Mouse (Mus musculus): ENCODE results near the gene Tsc22d4. TPM values are rescaled to one million over a fixed set of nuclear protein-coding genes. Genes with fewer than 3 reads are reported as not detected.
A peak's percentile ranks its signal among the peaks of the same experiment; 100 is the strongest.

Gene Tsc22d4
- polyA plus RNA-seq, 1 experiment from 2014 or later: 75.6 TPM

DNA sequence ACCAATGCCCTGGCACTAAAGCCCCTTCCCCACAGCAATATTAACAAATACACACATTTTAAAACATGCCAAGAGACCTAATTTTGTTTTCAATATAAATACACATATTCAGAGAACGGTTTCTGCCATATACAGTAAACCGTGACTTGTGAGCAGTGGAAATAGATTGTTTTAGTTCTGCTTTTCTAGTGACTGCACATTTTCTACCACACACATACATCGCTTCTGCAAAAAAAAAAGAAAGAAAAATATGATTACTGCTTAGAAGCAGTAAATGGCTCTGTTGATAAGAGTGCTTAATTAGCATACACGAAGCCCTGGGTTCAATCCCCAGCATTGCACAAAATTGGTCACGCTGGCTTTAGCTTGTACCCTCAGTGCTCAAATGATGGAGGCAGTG, 21.7 kb upstream of the Tsc22d4 start:
- H3K4me1 ChIP-seq: peaks cover 5% of the 10 kb centered on the region
- WGBS: 90% methylated on average over 5 of the region's 5 CpGs
- H3K36me3 ChIP-seq: peaks cover 2% of the 10 kb centered on the region
- H3K27me3 ChIP-seq (ENCODE audit: low read depth, poor library complexity, severe bottlenecking): peaks cover 3% of the 10 kb centered on the region; the same call in 1 of the 2 replicates
- DNase-seq (ENCODE audit: low spot score): no peak
- no peak overlapping the region for H3K27ac ChIP-seq (replicated peaks)
- no peaks in the 10 kb centered on the region for H3K9me3 ChIP-seq (replicated peaks)
- no peak overlapping the region for H3K4me3 ChIP-seq

DNA sequence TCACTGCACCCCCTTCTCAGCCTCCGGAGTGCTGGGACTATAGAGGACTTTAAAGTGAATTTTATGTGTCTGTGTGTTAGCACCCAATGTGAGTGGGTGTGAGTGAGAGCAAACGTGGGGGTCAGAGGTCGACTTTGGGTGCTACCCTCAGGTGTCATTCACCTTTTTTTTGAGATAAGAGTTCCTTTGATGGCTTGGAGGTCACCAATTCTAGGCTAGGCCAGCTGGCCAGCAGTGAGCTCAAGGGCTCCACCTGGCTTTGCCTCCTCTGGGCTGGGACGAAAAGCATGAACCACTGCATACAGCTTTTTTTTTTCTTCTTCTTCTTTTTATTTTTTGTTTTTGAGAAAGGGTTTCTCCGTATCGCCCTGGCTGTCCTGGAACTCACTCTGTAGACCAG, 18.8 kb upstream of the Tsc22d4 start:
- WGBS: 84% methylated on average over 6 of the region's 6 CpGs
- H3K4me3 ChIP-seq: no peak overlapping the region
- H3K4me1 ChIP-seq: peaks cover 9% of the 10 kb centered on the region

DNA sequence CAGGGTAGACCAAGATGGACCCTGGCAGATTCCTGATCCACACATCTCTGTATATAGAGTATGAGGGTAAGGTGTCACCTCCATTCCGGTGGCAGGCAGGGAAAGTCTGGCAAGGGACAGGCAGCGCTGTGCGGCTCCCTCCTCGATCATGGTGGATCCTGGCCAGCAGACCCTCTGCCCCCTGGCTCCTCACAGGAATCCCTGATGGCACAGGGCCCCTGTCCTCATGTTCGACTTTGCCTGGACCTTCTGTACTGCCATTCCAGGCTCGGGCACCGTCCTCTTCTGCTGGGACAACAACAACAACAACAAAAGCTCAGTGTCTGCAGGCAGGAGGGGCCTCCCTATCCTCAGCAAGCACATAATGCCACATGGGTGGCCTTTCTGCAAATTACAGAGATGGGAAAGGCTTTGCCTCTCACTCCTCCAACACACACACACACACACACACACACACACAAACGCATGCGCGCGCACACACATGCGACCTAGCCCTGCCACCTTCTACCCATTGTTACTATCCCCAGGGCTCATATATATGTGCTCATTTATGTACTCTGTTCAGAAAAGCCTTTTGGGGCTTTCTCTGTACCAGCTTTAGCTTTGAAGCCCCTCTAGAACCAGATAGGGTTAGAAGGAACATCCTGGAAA, 11.8 kb upstream of the Tsc22d4 start:
- WGBS: 61% methylated on average over 12 of the region's 12 CpGs
- H3K4me1 ChIP-seq: peaks cover 63% of the 10 kb centered on the region
- H3K27me3 ChIP-seq (ENCODE audit: low read depth, poor library complexity, severe bottlenecking): 0 out of 2 replicates have a peak, but pooled peaks cover 4% of the 10 kb centered on the region
- H3K4me3 ChIP-seq: peak overlapping the region; percentile 47
- H3K27ac ChIP-seq (replicated peaks): peak overlapping the region; percentile 97
- no peaks in the 10 kb centered on the region for H3K9me3 ChIP-seq (replicated peaks)
- peak; percentile 56 for DNase-seq (ENCODE audit: low spot score)
- H3K36me3 ChIP-seq: peaks cover 86% of the 10 kb centered on the region

More for the DNA sequence above, 18.8 kb upstream of the Tsc22d4 start:
- H3K9me3 ChIP-seq (replicated peaks): no peaks in the 10 kb centered on the region
- H3K36me3 ChIP-seq: peaks cover 27% of the 10 kb centered on the region
- DNase-seq (ENCODE audit: low spot score): no peak
- no peak overlapping the region for H3K27ac ChIP-seq (replicated peaks)
- peaks cover 6% of the 10 kb centered on the region; the same call in 1 of the 2 replicates for H3K27me3 ChIP-seq (ENCODE audit: low read depth, poor library complexity, severe bottlenecking)

DNA sequence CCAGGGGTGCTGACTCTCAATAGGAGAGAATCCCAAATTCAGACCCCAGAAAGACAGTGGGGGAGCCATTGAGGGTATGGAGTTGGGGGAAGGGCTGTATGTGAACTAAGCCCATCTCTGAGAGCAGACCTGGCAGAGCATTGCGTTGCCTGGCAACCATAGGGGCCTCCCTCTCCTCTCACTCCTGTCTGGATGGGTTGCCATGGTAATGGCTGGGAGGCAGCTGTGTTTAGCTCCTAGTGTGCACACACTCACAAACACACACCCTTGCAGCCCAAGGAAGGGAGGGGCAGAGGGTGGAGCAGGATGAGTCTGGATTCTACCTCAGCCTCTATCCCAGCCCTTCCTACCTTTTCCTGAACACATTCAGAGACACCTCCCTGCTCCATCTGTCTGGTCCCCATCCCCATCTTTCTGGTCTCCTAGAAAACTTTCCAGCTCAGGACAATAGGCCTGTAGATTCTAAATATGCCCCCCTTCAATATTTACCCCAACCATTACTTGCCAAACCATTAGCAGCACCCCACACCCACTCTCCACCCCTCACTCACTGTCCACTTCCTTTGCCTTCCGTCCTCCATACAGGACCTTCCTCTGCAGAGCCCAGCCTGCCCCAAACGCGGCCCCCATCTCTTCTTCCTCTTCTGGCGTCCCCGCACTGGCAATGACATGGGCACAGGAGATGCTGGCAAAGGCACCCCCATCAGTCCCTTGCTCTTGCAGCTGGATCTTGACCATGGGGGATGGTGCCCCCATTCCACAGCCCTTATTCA, 11.1 kb upstream of the Tsc22d4 start:
- Histone ChIP-seq H3K36me3 (peaks cover 81% of the 10 kb centered on the region), H3K4me1 (peaks cover 70% of the 10 kb centered on the region), H3K4me3 (peak overlapping the region; percentile 47), H3K9me3 (replicated peaks) (no peaks in the 10 kb centered on the region), H3K27me3 (ENCODE audit: low read depth, poor library complexity, severe bottlenecking) (0 out of 2 replicates have a peak, but pooled peaks cover 4% of the 10 kb centered on the region), H3K27ac (replicated peaks) (peak overlapping the region; percentile 97)
- 65% methylated on average over 6 of the region's 6 CpGs for WGBS
- DNase-seq (ENCODE audit: low spot score): peak; percentile 95

DNA sequence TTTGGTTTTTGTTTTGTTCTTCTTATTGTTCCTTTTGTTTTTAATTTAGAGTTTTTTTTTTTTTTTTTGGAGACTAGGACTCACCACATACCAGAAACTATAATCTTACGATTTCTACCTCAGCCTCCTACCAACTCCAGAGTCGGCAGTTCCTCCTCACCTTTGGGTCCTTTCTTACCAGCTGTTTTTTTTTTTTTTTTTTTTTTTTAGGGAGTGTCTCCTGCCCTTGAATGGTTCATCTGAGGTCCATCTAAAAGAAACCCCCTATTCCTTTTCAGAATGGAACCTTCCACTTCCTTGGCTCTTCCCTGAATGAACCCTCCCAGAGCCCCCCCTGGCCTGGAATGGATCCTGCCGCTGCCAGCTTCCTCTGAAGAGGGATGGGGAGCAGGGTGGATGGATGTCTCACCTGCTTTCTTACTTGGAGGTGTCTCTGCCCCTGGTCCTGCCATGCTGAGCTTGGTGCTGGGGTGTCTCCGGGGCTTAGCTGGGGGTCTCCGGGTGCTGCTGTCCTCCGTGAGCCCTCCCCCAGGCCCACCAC, 8.1 kb upstream of the Tsc22d4 start:
- peak overlapping the region; percentile 11; the same call in 1 of the 2 replicates for H3K4me3 ChIP-seq
- 86% methylated on average over 6 of the region's 6 CpGs for WGBS

DNA sequence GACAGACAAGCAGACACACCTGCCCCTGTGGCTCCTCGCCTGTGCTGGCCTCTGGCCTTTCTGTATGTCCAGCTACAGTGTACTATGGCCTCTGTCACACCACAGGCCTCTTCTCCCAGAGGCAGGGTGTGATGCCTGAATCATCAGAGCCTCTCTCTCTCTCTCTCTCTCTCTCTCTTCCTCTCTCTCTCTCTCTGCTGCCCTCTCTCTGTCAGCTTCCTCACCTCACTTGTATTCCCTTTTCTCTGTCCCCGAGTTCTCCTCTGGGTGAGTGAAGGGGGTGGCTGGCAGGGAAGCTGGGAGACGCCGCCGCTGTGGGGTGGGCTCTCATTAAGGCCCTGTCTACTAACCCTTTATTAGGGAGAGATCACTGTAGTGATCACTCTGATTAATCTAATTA, 7.0 kb upstream of the Tsc22d4 start:
- H3K36me3 ChIP-seq: peaks cover 43% of the 10 kb centered on the region
- H3K27ac ChIP-seq (replicated peaks): peak overlapping the region; percentile 93
- no peaks in the 10 kb centered on the region for H3K9me3 ChIP-seq (replicated peaks)
- DNase-seq (ENCODE audit: low spot score): no peak
- H3K4me1 ChIP-seq: peaks cover 74% of the 10 kb centered on the region
- 55% methylated on average over 5 of the region's 5 CpGs for WGBS
- 0 out of 2 replicates have a peak, but pooled peaks cover 5% of the 10 kb centered on the region for H3K27me3 ChIP-seq (ENCODE audit: low read depth, poor library complexity, severe bottlenecking)
- peak overlapping the region; percentile 87 for H3K4me3 ChIP-seq

More for the DNA sequence above, 8.1 kb upstream of the Tsc22d4 start:
- H3K9me3 ChIP-seq (replicated peaks): no peaks in the 10 kb centered on the region
- H3K4me1 ChIP-seq: peaks cover 82% of the 10 kb centered on the region
- peak overlapping the region; percentile 93 for H3K27ac ChIP-seq (replicated peaks)
- peaks cover 53% of the 10 kb centered on the region for H3K36me3 ChIP-seq
- no peaks in the 10 kb centered on the region for H3K27me3 ChIP-seq (ENCODE audit: low read depth, poor library complexity, severe bottlenecking)
- no peak for DNase-seq (ENCODE audit: low spot score)

DNA sequence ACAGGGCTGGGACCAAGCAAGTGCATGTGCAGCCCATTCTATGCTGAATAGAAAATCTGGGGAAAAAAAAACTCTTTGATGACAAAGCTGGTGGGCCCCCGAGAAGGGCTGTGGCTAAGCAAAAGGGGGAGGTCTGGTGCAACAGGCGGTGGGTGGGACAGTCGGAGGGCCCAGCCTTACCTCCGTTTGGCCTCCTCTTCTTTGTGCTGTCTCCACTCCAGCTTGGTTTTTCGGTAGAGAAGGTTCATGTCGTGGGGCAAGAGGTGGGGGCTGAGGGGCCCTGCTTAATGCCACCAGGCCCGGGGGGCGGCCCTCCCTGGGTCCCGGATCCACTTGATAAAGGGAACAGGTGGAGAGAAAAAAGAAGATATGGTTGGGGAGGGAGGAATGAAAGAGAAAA, 6.1 kb upstream of the Tsc22d4 start:
- 43% methylated on average over 9 of the region's 9 CpGs for WGBS
- H3K27me3 ChIP-seq (ENCODE audit: low read depth, poor library complexity, severe bottlenecking): 0 out of 2 replicates have a peak, but pooled peaks cover 5% of the 10 kb centered on the region
- no peaks in the 10 kb centered on the region for H3K9me3 ChIP-seq (replicated peaks)
- peaks cover 40% of the 10 kb centered on the region for H3K36me3 ChIP-seq
- no peak for DNase-seq (ENCODE audit: low spot score)
- H3K4me3 ChIP-seq: peak overlapping the region; percentile 87
- H3K27ac ChIP-seq (replicated peaks): peak overlapping the region; percentile 93
- peaks cover 64% of the 10 kb centered on the region for H3K4me1 ChIP-seq

DNA sequence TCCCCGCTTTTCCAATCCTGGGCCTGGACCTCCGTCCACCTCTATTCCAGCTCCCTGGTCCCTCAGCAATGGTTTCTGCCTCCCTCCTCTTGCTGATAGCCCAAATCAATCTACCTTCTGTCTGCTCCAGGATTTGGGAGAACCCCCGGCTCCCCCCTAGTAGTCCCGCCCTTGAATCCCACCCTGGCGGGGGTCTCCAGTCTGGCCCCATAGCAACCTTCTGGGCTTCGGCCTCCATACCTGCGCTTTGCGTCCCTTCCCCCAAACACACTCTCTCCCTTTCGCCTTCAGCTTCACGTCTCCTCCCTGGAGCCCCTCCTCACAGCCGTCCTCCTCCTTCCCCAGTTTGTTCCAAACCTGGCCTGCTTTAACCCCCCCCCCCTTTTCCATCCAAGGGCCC, 5.0 kb upstream of the Tsc22d4 start:
- H3K27me3 ChIP-seq (ENCODE audit: low read depth, poor library complexity, severe bottlenecking): 0 out of 2 replicates have a peak, but pooled peaks cover 5% of the 10 kb centered on the region
- no peak for DNase-seq (ENCODE audit: low spot score)
- H3K9me3 ChIP-seq (replicated peaks): no peaks in the 10 kb centered on the region
- H3K4me3 ChIP-seq: peak overlapping the region; percentile 87
- H3K4me1 ChIP-seq: peaks cover 62% of the 10 kb centered on the region
- peaks cover 31% of the 10 kb centered on the region for H3K36me3 ChIP-seq
- H3K27ac ChIP-seq (replicated peaks): peak overlapping the region; percentile 93
- 8% methylated on average over 11 of the region's 11 CpGs for WGBS

DNA sequence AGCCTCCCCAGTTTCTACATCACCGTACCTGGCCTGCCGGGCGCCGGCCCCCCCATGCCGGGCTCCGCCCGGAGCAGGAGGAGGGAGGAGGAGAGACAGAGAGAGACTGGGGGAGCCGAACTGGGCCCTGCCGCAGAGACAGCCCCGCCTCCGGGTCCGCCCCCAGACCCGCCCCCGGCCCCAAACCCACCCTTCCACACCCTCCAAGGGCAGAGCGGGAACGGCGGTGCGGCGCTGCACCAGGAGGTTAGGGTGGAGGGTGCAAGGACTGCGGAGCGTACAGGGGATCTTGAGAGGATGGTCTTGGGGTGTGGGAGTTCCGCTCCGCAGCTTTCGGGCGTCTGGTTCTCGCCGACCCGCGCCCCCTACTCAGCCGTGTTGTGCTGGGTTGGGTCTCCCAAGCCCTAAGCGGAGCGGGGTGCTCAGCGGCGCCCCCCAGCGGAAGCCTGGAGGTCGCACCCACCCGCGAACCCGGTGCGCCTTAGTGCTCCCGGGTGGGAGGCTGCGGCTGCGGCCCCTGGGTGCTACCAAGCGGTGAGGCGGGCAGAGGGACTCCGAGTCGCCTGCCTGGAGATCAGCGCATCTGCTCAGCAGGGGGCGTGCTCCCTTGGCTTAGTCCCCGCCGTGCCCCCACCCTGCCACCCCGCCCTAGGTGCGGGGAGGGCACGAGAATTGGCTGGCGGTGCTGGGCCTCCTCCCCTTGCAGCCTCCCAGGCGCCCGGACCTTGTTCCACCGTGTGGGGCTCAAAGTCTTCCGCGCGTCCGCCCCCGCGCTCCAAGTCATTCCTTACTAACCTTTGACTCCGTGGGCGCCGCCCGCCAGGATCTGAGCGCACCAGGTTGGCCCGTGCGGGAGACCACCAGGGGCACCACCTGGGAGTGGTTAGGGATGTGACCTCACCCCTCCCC, 4.3 kb upstream of the Tsc22d4 start, which contains the start of gene Nyap1:
Gene Nyap1, minus strand, starts transcription at position 585 of the 909 bp plus-strand sequence.
- WGBS: under 1% methylated on average over 68 of the region's 71 CpGs
- H3K4me3 ChIP-seq: peak within 1 kb of the TSS; percentile 87
- peak within 1 kb of the TSS; percentile 93 for H3K27ac ChIP-seq (replicated peaks)
- peak; percentile 87 for DNase-seq (ENCODE audit: low spot score)
- no peaks in the 10 kb centered on the region for H3K9me3 ChIP-seq (replicated peaks)
- peaks cover 23% of the 10 kb centered on the region for H3K36me3 ChIP-seq
- H3K4me1 ChIP-seq: peaks cover 62% of the 10 kb centered on the region
- 0 out of 2 replicates have a peak, but pooled peaks cover 5% of the 10 kb centered on the region for H3K27me3 ChIP-seq (ENCODE audit: low read depth, poor library complexity, severe bottlenecking)

DNA sequence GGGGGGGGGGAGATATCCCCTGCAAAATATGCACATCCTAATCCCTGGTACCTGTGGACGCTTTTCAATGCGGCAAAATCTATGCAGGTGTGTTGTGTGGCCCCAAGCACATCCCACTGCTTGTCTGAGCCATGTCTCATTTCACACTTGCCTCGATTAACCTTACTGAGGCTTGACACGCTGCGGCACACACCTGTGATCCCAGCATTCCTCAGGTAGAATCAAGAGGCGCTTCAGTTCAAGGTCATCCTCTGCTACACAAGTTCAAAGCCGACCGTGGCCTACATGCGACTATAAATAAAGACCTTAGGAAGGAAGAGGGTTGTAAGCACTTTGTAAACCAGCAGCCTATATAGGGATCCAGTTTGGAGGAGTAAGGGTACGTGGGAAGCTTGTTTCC, 3.5 kb upstream of the Tsc22d4 start:
- Histone ChIP-seq H3K27me3 (ENCODE audit: low read depth, poor library complexity, severe bottlenecking) (0 out of 2 replicates have a peak, but pooled peaks cover 5% of the 10 kb centered on the region), H3K36me3 (peaks cover 16% of the 10 kb centered on the region), H3K4me3 (peak overlapping the region; percentile 87), H3K27ac (replicated peaks) (no peak overlapping the region), H3K4me1 (peaks cover 70% of the 10 kb centered on the region), H3K9me3 (replicated peaks) (no peaks in the 10 kb centered on the region)
- 66% methylated on average over 10 of the region's 10 CpGs for WGBS
- DNase-seq (ENCODE audit: low spot score): no peak

DNA sequence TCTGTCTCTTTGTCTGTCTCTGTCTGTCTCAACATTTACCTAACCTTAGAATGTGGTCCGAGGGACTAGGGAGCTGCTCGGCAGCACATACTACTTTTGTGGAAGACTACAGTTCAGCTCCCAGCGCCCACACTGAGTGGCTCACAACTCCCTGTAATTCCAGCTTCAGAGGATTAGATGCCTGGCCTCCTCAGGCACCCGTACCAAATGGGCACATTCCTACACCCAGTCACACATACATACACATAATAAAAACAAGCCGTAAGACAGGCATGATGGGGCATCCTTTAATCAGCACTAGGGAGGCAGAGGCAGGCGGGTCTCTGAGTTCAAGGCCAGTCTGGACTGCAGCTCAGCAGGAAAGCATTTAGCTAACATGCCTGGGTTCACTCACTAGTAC, 2.7 kb upstream of the Tsc22d4 start:
- Histone ChIP-seq H3K36me3 (peaks cover 8% of the 10 kb centered on the region), H3K4me1 (peaks cover 73% of the 10 kb centered on the region), H3K9me3 (replicated peaks) (no peaks in the 10 kb centered on the region), H3K4me3 (no peak overlapping the region), H3K27me3 (ENCODE audit: low read depth, poor library complexity, severe bottlenecking) (0 out of 2 replicates have a peak, but pooled peaks cover 5% of the 10 kb centered on the region), H3K27ac (replicated peaks) (no peak overlapping the region)
- WGBS: 92% methylated on average over 6 of the region's 6 CpGs
- no peak for DNase-seq (ENCODE audit: low spot score)

DNA sequence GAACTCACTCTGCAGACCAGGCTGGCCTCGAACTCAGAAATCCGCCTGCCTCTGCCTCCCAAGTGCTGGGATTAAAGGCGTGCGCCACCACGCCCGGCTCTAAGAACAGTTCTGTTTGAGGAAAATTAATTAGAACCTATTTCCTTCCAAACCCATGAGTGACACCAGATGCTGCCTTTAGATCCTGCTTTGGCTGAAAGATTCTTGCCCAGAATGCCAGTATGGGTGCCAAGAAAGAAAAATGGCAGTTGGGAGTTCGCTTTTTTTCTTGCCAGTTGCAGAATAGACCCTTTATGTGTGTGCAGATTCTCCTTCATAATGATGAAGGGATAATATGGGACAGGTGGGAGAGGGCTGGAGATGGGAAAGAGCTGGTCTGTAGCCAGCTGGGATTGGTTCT, 1.3 kb upstream of the Tsc22d4 start:
- Histone ChIP-seq H3K27me3 (ENCODE audit: low read depth, poor library complexity, severe bottlenecking) (0 out of 2 replicates have a peak, but pooled peaks cover 5% of the 10 kb centered on the region), H3K36me3 (peaks cover 2% of the 10 kb centered on the region), H3K4me1 (peaks cover 73% of the 10 kb centered on the region), H3K9me3 (replicated peaks) (no peaks in the 10 kb centered on the region), H3K27ac (replicated peaks) (no peak overlapping the region), H3K4me3 (no peak overlapping the region)
- DNase-seq (ENCODE audit: low spot score): no peak
- 90% methylated on average over 7 of the region's 7 CpGs for WGBS
